Mouse (Mus musculus): ENCODE measurements around the gene Cmtm6. TPM values are rescaled to one million over a fixed set of nuclear protein-coding genes. Genes with fewer than 3 reads are reported as not detected.
A peak's percentile ranks its signal among the peaks of the same experiment; 100 is the strongest.
"Not testable (repeated sequence)": the region's sequence is repeated elsewhere in the genome, so short reads cannot be mapped to it uniquely, and the experiment has no call there.

Cmtm6 gene
- polyA plus RNA-seq, 1 experiment from 2014 or later, result 19.2 TPM

GRCm38 (mm10) chr9:114713481-114713880 is 17.4 kb upstream of the Cmtm6 start:
- ATAC-seq (ENCODE audit: low FRiP score, low TSS enrichment), result no peak
- Histone ChIP-seq H3K4me1 (ENCODE audit: control insufficient read depth, insufficient read depth, low read length) (no peaks in the 10 kb centered on the region), H3K9me3 (ENCODE audit: control insufficient read depth, low read length) (no peaks in the 10 kb centered on the region), H3K27ac (replicated peaks; ENCODE audit: low read depth, low read length) (no peak overlapping the region), H3K9ac (replicated peaks; ENCODE audit: low read length) (no peak overlapping the region), H3K36me3 (ENCODE audit: control insufficient read depth, insufficient read depth, low read length) (peaks cover 99% of the 10 kb centered on the region), H3K4me2 (ENCODE audit: low read length) (no peak overlapping the region), H3K27me3 (ENCODE audit: control insufficient read depth, insufficient read depth, low read length) (no peaks in the 10 kb centered on the region), H3K4me3 (replicated peaks; ENCODE audit: low read depth, low read length) (no peak overlapping the region)
- no peak for DNase-seq
- 95% methylated on average over 7 of the region's 7 CpGs for WGBS

- WGBS, result 91% methylated on average over 18 of the region's 18 CpGs
- no peaks in the 10 kb centered on the region for H3K27me3 ChIP-seq (ENCODE audit: control insufficient read depth, insufficient read depth, low read length)
- DNase-seq, result no peak
- H3K36me3 ChIP-seq (ENCODE audit: control insufficient read depth, insufficient read depth, low read length), result peaks cover 98% of the 10 kb centered on the region
- no peak overlapping the region for H3K27ac ChIP-seq (replicated peaks; ENCODE audit: low read depth, low read length)
- H3K4me1 ChIP-seq (ENCODE audit: control insufficient read depth, insufficient read depth, low read length), result no peaks in the 10 kb centered on the region
- H3K4me3 ChIP-seq (replicated peaks; ENCODE audit: low read depth, low read length), result no peak overlapping the region
- ATAC-seq (ENCODE audit: low FRiP score, low TSS enrichment), result no peak
- H3K4me2 ChIP-seq (ENCODE audit: low read length), result no peak overlapping the region
- no peak overlapping the region for H3K9ac ChIP-seq (replicated peaks; ENCODE audit: low read length)
- no peaks in the 10 kb centered on the region for H3K9me3 ChIP-seq (ENCODE audit: control insufficient read depth, low read length)
Measured at GRCm38 (mm10) chr9:114716677-114717331, 14.1 kb upstream of the Cmtm6 start.

DNA sequence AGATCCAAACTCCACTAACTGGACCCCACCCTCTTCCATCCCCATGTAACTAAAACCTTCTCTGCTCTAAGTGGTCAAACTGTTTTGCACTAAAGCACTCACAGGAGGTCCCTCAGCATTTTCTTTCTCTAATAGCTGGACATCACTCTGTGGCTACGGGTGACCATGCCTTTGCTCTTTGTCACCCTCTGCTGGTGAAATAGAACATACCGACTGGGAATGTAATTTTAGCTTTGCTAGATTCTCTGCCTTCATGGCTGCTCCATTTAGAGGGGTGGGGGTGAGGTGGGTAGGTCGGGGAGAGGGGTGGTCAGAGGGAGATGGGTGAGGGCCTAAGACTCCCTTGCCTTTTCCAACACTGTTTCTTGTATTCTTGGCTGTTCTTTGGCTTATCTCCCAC is 3.6 kb upstream of the Cmtm6 start:
- Histone ChIP-seq H3K4me2 (ENCODE audit: low read length) (no peak overlapping the region), H3K36me3 (ENCODE audit: control insufficient read depth, insufficient read depth, low read length) (peaks cover 33% of the 10 kb centered on the region), H3K9me3 (ENCODE audit: control insufficient read depth, low read length) (no peaks in the 10 kb centered on the region), H3K9ac (replicated peaks; ENCODE audit: low read length) (no peak overlapping the region), H3K4me1 (ENCODE audit: control insufficient read depth, insufficient read depth, low read length) (peaks cover 7% of the 10 kb centered on the region), H3K27ac (replicated peaks; ENCODE audit: low read depth, low read length) (no peak overlapping the region), H3K27me3 (ENCODE audit: control insufficient read depth, insufficient read depth, low read length) (no peaks in the 10 kb centered on the region), H3K4me3 (replicated peaks; ENCODE audit: low read depth, low read length) (no peak overlapping the region)
- 4% methylated on average over 3 of the region's 3 CpGs for WGBS
- ATAC-seq (ENCODE audit: low FRiP score, low TSS enrichment), result no peak
- peak; percentile 85 for DNase-seq

DNA sequence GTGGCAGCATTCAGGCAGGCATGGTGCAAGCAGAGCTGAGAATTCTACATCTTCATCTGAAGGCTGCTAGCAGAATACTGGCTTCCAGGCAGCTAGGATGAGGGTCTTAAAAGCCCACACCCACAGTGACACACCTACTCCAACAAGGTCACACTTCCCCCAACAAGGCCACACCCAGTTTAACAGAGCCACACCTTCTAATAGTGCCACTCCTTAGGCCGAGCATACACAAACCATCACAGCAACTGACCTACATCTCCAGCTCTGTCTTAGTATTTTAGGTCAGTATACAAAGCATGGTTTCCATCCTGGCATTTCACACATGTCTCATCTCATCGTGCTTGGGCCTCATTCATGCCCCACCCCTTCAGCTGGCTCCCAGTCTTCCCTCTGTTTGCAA is 2.5 kb upstream of the Cmtm6 start:
- H3K9ac ChIP-seq (replicated peaks; ENCODE audit: low read length); H3K27me3 ChIP-seq (ENCODE audit: control insufficient read depth, insufficient read depth, low read length); H3K27ac ChIP-seq (replicated peaks; ENCODE audit: low read depth, low read length); ATAC-seq (ENCODE audit: low FRiP score, low TSS enrichment); H3K4me2 ChIP-seq (ENCODE audit: low read length); H3K4me3 ChIP-seq (replicated peaks; ENCODE audit: low read depth, low read length); DNase-seq; H3K9me3 ChIP-seq (ENCODE audit: control insufficient read depth, low read length): not testable (repeated sequence)
- Histone ChIP-seq H3K36me3 (ENCODE audit: control insufficient read depth, insufficient read depth, low read length) (peaks cover 22% of the 10 kb centered on the region), H3K4me1 (ENCODE audit: control insufficient read depth, insufficient read depth, low read length) (peaks cover 13% of the 10 kb centered on the region)
- 68% methylated on average over 2 of the region's 2 CpGs for WGBS

DNA sequence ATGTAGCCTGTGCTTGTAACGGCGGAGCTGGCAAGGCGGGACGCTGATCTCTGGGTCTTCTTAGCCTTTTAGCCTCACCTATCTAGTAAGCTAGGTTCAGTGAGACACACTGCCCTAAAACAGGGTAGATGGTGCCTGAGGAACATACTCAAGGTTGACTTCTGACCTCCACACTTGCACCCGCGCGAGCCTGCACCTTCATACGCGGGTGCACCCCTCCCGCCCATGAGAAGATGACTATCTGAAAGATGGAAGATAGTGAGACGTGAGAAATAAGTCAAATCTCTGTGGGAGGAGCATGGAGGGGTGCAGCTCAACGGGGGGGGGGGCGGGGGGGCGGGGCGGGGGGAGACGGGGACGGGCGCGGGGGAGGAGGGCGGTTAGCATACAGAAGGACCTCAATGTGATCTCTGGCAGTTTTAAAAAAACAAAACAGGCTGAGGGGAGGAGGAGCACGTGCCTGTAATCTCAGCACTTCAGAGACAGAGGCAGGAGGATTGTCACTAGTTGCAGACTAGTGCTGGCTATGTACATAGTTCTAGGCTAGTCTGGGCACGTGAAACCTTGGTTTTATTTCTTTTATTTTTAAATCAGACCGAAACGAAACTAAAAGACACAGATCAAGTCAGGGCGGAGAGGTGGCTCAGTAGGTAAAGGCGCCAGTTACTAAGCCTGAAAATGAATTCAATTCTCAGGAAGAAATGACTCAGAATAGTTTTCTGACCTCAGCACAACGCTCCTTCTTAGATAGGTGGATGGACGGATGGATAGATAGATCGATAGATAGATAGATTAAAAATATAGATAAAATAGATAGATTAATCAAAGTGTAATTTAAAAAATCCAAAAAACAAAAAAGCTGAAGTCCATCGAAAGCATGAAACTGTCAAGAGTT is 758 bp upstream of the Cmtm6 start:
- H3K9ac ChIP-seq (replicated peaks; ENCODE audit: low read length), result no peak overlapping the region
- 48% methylated on average over 27 of the region's 30 CpGs for WGBS
- DNase-seq (no peak), ATAC-seq (ENCODE audit: low FRiP score, low TSS enrichment) (no peak)
- peak overlapping the region; percentile 59 for H3K4me2 ChIP-seq (ENCODE audit: low read length)
- no peaks in the 10 kb centered on the region for H3K9me3 ChIP-seq (ENCODE audit: control insufficient read depth, low read length)
- H3K27ac ChIP-seq (replicated peaks; ENCODE audit: low read depth, low read length), result no peak overlapping the region
- no peaks in the 10 kb centered on the region for H3K27me3 ChIP-seq (ENCODE audit: control insufficient read depth, insufficient read depth, low read length)
- H3K36me3 ChIP-seq (ENCODE audit: control insufficient read depth, insufficient read depth, low read length), result peaks cover 5% of the 10 kb centered on the region; the same call in 1 of the 2 replicates
- peaks cover 13% of the 10 kb centered on the region for H3K4me1 ChIP-seq (ENCODE audit: control insufficient read depth, insufficient read depth, low read length)
- peak overlapping the region; percentile 81 for H3K4me3 ChIP-seq (replicated peaks; ENCODE audit: low read depth, low read length)

GRCm38 (mm10) chr9:114731871-114732682 is 1.2 kb downstream of the Cmtm6 start:
- H3K4me2 ChIP-seq (ENCODE audit: low read length), result peak overlapping the region; percentile 59
- DNase-seq, result no peak
- H3K27ac ChIP-seq (replicated peaks; ENCODE audit: low read depth, low read length), result no peak overlapping the region
- H3K4me3 ChIP-seq (replicated peaks; ENCODE audit: low read depth, low read length), result peak overlapping the region; percentile 81
- no peaks in the 10 kb centered on the region for H3K36me3 ChIP-seq (ENCODE audit: control insufficient read depth, insufficient read depth, low read length)
- no peaks in the 10 kb centered on the region for H3K9me3 ChIP-seq (ENCODE audit: control insufficient read depth, low read length)
- no peaks in the 10 kb centered on the region for H3K27me3 ChIP-seq (ENCODE audit: control insufficient read depth, insufficient read depth, low read length)
- 71% methylated on average over 12 of the region's 12 CpGs for WGBS
- peak overlapping the region; percentile 80 for H3K9ac ChIP-seq (replicated peaks; ENCODE audit: low read length)
- ATAC-seq (ENCODE audit: low FRiP score, low TSS enrichment), result no peak
- peaks cover 13% of the 10 kb centered on the region for H3K4me1 ChIP-seq (ENCODE audit: control insufficient read depth, insufficient read depth, low read length)

DNA sequence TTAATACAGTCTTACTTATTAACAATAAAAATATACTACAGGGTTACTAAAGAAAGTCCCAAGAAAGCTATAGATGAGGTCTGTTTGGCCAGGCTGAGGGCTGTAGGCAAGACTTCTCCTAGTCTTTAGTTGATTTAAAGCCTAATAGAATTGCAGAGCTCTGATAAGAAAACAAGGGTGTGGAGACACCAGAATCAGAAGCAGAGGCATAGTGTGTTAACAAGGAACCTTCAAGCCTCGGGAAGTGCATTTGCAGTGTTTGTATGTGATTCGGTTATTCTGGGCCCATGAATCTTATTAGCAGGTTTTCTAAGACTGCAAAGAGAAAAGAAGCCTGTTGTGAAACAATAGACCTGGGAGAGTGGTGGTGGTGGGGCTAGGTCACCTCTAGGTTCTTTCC is 2.3 kb downstream of the Cmtm6 start:
- no peaks in the 10 kb centered on the region for H3K9me3 ChIP-seq (ENCODE audit: control insufficient read depth, low read length)
- ATAC-seq (ENCODE audit: low FRiP score, low TSS enrichment) (no peak), DNase-seq (no peak)
- no peaks in the 10 kb centered on the region for H3K27me3 ChIP-seq (ENCODE audit: control insufficient read depth, insufficient read depth, low read length)
- WGBS, result 89% methylated on average over 2 of the region's 2 CpGs
- H3K4me3 ChIP-seq (replicated peaks; ENCODE audit: low read depth, low read length), result no peak overlapping the region
- H3K4me1 ChIP-seq (ENCODE audit: control insufficient read depth, insufficient read depth, low read length), result peaks cover 13% of the 10 kb centered on the region
- no peak overlapping the region for H3K9ac ChIP-seq (replicated peaks; ENCODE audit: low read length)
- H3K4me2 ChIP-seq (ENCODE audit: low read length), result no peak overlapping the region
- H3K27ac ChIP-seq (replicated peaks; ENCODE audit: low read depth, low read length), result no peak overlapping the region
- no peaks in the 10 kb centered on the region for H3K36me3 ChIP-seq (ENCODE audit: control insufficient read depth, insufficient read depth, low read length)

GRCm38 (mm10) chr9:114736442-114736841 is 5.5 kb downstream of the Cmtm6 start:
- ATAC-seq (ENCODE audit: low FRiP score, low TSS enrichment) (no peak), DNase-seq (no peak)
- Histone ChIP-seq H3K27ac (replicated peaks; ENCODE audit: low read depth, low read length) (no peak overlapping the region), H3K4me1 (ENCODE audit: control insufficient read depth, insufficient read depth, low read length) (peaks cover 13% of the 10 kb centered on the region), H3K4me3 (replicated peaks; ENCODE audit: low read depth, low read length) (no peak overlapping the region), H3K36me3 (ENCODE audit: control insufficient read depth, insufficient read depth, low read length) (no peaks in the 10 kb centered on the region), H3K4me2 (ENCODE audit: low read length) (no peak overlapping the region), H3K9me3 (ENCODE audit: control insufficient read depth, low read length) (no peaks in the 10 kb centered on the region), H3K9ac (replicated peaks; ENCODE audit: low read length) (no peak overlapping the region), H3K27me3 (ENCODE audit: control insufficient read depth, insufficient read depth, low read length) (no peaks in the 10 kb centered on the region)
- WGBS, result 88% methylated on average over 11 of the region's 11 CpGs
